Mouse (Mus musculus): Measurements from ENCODE around the gene Shank3. TPM values are rescaled to one million over a fixed set of nuclear protein-coding genes. Genes with fewer than 3 reads are reported as not detected.

Shank3 gene
- polyA plus RNA-seq, 1 experiment from 2014 or later: 2.0 TPM

DNA sequence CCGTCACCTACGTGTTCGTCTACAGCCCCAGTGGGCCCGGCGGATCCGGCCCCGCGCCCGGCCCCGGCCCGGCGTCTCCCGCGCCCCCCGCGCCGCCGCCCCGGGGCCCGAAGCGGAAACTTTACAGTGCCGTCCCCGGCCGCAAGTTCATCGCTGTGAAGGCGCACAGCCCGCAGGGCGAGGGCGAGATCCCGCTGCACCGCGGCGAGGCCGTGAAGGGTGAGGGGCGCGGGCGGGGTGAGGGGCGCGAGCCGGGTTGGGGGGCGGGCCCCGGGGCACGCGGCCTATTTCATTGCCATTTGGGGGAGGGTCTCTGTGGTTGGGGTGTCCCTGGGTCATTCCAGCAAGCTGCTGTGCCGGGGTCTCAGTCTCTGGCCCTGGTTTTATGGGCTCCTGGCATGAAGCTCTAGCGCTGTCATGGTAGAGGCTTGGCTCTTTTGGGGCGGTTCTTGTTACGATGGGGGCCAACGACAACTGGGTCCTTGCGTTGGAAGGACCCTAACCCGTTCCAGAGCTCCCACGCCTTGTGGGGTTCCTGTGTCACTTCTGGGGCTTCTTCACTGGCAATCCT, 24.7 kb downstream of the Shank3 start:
- Histone ChIP-seq H3K9me3 (ENCODE audit: control insufficient read depth, low read length) (no peaks in the 10 kb centered on the region), H3K27ac (replicated peaks; ENCODE audit: low read depth, low read length) (no peak overlapping the region), H3K4me1 (ENCODE audit: control insufficient read depth, insufficient read depth, low read length) (peaks cover 12% of the 10 kb centered on the region), H3K9ac (ENCODE audit: low read depth, low read length) (peak overlapping the region; percentile 80), H3K27me3 (replicated peaks; ENCODE audit: control insufficient read depth, insufficient read depth, low read length) (peaks cover 19% of the 10 kb centered on the region; the same call in 1 of the 2 replicates), H3K4me2 (ENCODE audit: low read depth, low read length) (peak overlapping the region; percentile 91), H3K4me3 (ENCODE audit: low read depth, low read length) (peak overlapping the region; percentile 66), H3K36me3 (ENCODE audit: control insufficient read depth, insufficient read depth, low read length) (peaks cover 14% of the 10 kb centered on the region; the same call in 1 of the 2 replicates)
- DNase-seq (ENCODE audit: low spot score): no peak
- no peak for ATAC-seq (ENCODE audit: low read depth)
- 10% methylated on average over 20 of the region's 52 CpGs for WGBS

DNA sequence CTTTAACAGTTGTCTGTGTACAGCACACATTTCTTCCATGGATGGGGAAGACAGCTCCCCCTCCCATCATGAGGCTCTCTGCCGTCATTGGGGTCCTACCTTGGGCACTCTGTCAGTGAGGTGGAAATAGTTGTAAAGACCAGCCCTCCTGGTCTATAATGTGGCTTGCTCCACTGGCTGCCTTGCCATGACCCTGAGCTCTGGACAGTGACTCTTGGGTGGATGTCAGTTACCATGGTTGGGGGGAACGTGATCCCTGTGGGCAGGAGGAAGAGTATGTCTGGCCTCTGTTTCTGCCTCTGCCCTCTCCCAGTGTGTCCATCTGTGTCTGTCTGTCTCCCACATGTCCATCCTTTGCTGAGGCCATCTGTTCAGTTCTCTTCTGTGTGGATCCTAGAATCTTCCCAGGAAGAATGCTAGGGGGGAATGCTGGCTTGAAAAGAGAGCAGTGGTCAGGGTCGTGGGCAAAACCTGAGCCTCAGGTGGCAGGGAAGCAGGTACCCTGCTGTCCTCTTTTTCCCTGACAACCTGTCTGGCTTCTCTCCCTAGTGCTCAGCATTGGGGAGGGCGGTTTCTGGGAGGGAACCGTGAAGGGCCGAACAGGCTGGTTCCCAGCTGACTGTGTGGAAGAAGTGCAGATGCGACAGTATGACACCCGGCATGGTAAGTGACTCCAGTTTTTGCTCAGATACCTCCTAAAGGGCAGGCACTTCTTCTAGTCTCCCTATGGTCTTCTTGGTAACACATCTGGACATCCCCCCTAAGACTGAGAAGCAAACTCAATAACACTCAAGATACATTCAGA, 25.4 kb downstream of the Shank3 start:
- Histone ChIP-seq H3K4me1 (ENCODE audit: control insufficient read depth, insufficient read depth, low read length) (peaks cover 12% of the 10 kb centered on the region), H3K9ac (ENCODE audit: low read depth, low read length) (peak overlapping the region; percentile 80), H3K36me3 (ENCODE audit: control insufficient read depth, insufficient read depth, low read length) (peaks cover 14% of the 10 kb centered on the region; the same call in 1 of the 2 replicates), H3K4me3 (ENCODE audit: low read depth, low read length) (peak overlapping the region; percentile 66), H3K9me3 (ENCODE audit: control insufficient read depth, low read length) (no peaks in the 10 kb centered on the region), H3K27ac (replicated peaks; ENCODE audit: low read depth, low read length) (no peak overlapping the region), H3K27me3 (replicated peaks; ENCODE audit: control insufficient read depth, insufficient read depth, low read length) (peaks cover 19% of the 10 kb centered on the region; the same call in 1 of the 2 replicates), H3K4me2 (ENCODE audit: low read depth, low read length) (peak overlapping the region; percentile 91)
- 67% methylated on average over 8 of the region's 8 CpGs for WGBS
- no peak for ATAC-seq (ENCODE audit: low read depth)
- no peak for DNase-seq (ENCODE audit: low spot score)

DNA sequence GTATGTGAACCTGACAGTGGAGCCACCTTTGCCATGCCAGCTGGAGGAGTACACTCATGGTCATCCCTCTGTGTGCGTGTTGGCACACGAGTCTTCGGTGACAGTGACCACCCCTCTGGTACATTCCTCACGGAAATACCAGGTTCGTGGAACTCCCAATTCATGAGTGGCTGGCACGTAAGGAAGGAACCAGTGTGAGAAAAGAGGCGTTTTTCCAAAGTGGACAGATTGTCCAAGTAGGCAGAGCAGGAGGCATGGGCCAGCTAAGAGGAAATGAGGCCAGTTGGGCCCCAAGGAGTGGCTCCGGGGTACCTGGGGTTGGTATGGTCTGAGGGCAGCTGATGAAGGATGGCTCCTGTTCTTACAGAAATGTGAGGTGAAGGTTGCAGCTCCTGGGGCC, 26.0 kb downstream of the Shank3 start:
- Histone ChIP-seq H3K4me3 (ENCODE audit: low read depth, low read length) (no peak overlapping the region), H3K27ac (replicated peaks; ENCODE audit: low read depth, low read length) (no peak overlapping the region), H3K9ac (ENCODE audit: low read depth, low read length) (no peak overlapping the region), H3K4me2 (ENCODE audit: low read depth, low read length) (no peak overlapping the region), H3K9me3 (ENCODE audit: control insufficient read depth, low read length) (no peaks in the 10 kb centered on the region), H3K27me3 (replicated peaks; ENCODE audit: control insufficient read depth, insufficient read depth, low read length) (peaks cover 19% of the 10 kb centered on the region; the same call in 1 of the 2 replicates), H3K36me3 (ENCODE audit: control insufficient read depth, insufficient read depth, low read length) (peaks cover 14% of the 10 kb centered on the region; the same call in 1 of the 2 replicates), H3K4me1 (ENCODE audit: control insufficient read depth, insufficient read depth, low read length) (peaks cover 12% of the 10 kb centered on the region)
- DNase-seq (ENCODE audit: low spot score): no peak
- ATAC-seq (ENCODE audit: low read depth): no peak
- WGBS: 90% methylated on average over 8 of the region's 8 CpGs

DNA sequence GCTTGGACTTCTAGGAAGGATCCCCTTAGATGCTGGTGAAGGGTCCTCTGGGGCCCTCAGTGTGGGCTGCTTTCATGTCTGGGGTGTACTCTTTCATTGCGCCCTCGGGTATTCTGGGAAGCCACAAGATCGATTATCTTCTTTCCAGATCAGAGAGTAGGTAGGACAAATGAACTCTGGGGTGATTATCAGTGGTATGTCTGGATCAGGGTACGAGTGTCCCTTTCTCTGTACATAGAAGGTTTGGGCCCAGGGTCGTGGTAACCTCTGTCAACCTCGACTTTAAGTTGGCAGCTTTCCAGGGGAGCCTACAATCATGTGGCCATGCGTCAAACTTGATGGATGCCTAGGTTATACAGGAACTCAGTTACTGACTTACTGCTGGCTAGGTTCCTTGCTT, 26.5 kb downstream of the Shank3 start:
- WGBS: 68% methylated on average over 7 of the region's 7 CpGs

DNA sequence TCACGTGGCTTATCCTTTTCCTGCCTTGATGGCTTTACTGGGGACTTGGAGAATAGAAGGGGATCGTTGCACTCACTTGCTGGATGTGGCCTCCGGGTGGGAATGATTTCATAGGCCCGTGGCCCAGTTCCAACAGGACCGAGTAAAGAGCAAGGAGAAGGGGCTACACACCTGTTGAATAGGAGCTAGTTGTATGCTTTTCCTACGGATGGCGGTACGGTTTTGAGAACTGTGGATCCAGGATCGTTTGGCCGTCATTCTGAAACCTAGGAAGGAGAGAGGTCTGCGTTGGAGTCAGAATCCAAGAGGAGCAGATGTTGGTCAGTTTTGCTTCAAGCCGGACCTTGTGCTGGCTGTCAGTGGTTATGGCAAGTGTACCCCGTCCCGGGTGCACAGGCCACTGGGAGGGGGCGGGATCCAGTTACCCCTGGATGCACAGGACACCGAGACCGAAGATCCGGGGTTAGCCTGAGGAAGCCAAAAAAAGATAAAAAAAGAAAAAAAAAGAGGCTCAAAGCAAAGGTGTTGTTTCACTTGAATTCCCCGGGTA, 27.4 kb downstream of the Shank3 start:
- H3K4me3 ChIP-seq (ENCODE audit: low read depth, low read length): no peak overlapping the region
- H3K27me3 ChIP-seq (replicated peaks; ENCODE audit: control insufficient read depth, insufficient read depth, low read length): peaks cover 19% of the 10 kb centered on the region; the same call in 1 of the 2 replicates
- no peak overlapping the region for H3K4me2 ChIP-seq (ENCODE audit: low read depth, low read length)
- DNase-seq (ENCODE audit: low spot score) (no peak), ATAC-seq (ENCODE audit: low read depth) (no peak)
- no peak overlapping the region for H3K27ac ChIP-seq (replicated peaks; ENCODE audit: low read depth, low read length)
- no peak overlapping the region for H3K9ac ChIP-seq (ENCODE audit: low read depth, low read length)
- H3K36me3 ChIP-seq (ENCODE audit: control insufficient read depth, insufficient read depth, low read length): 0 out of 2 replicates have a peak, but pooled peaks cover 6% of the 10 kb centered on the region
- H3K9me3 ChIP-seq (ENCODE audit: control insufficient read depth, low read length): no peaks in the 10 kb centered on the region
- peaks cover 12% of the 10 kb centered on the region for H3K4me1 ChIP-seq (ENCODE audit: control insufficient read depth, insufficient read depth, low read length)
- 90% methylated on average over 19 of the region's 19 CpGs for WGBS

More for the DNA sequence above, 26.5 kb downstream of the Shank3 start:
- no peak overlapping the region for H3K4me3 ChIP-seq (ENCODE audit: low read depth, low read length)
- peaks cover 12% of the 10 kb centered on the region for H3K4me1 ChIP-seq (ENCODE audit: control insufficient read depth, insufficient read depth, low read length)
- ATAC-seq (ENCODE audit: low read depth) (no peak), DNase-seq (ENCODE audit: low spot score) (no peak)
- no peak overlapping the region for H3K4me2 ChIP-seq (ENCODE audit: low read depth, low read length)
- H3K9ac ChIP-seq (ENCODE audit: low read depth, low read length): no peak overlapping the region
- H3K27ac ChIP-seq (replicated peaks; ENCODE audit: low read depth, low read length): no peak overlapping the region
- H3K9me3 ChIP-seq (ENCODE audit: control insufficient read depth, low read length): no peaks in the 10 kb centered on the region
- H3K36me3 ChIP-seq (ENCODE audit: control insufficient read depth, insufficient read depth, low read length): 0 out of 2 replicates have a peak, but pooled peaks cover 14% of the 10 kb centered on the region
- peaks cover 19% of the 10 kb centered on the region; the same call in 1 of the 2 replicates for H3K27me3 ChIP-seq (replicated peaks; ENCODE audit: control insufficient read depth, insufficient read depth, low read length)

DNA sequence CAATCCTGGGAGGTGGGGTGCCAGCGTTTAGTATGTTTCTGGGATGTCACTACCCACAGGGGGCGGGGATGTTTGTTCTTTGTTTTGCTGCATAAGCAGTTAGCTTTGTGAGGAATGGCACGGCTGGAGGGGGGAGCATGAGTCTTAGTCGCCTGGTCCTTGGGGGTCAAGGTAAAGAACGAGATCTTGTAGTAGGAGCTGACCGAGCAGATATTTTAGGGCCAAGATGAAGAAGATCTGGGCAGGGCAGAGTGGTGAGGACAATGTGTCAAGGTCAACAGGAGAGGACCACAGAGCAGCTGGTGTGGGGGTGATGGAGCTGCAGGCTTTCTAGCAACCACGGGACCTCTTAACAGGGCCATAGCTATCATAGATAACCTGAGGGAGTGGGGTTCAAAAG, 28.0 kb downstream of the Shank3 start:
- no peak overlapping the region for H3K9ac ChIP-seq (ENCODE audit: low read depth, low read length)
- H3K4me3 ChIP-seq (ENCODE audit: low read depth, low read length): no peak overlapping the region
- peaks cover 12% of the 10 kb centered on the region for H3K4me1 ChIP-seq (ENCODE audit: control insufficient read depth, insufficient read depth, low read length)
- DNase-seq (ENCODE audit: low spot score): no peak
- ATAC-seq (ENCODE audit: low read depth): no peak
- H3K27me3 ChIP-seq (replicated peaks; ENCODE audit: control insufficient read depth, insufficient read depth, low read length): peaks cover 15% of the 10 kb centered on the region; the same call in 1 of the 2 replicates
- H3K4me2 ChIP-seq (ENCODE audit: low read depth, low read length): no peak overlapping the region
- H3K36me3 ChIP-seq (ENCODE audit: control insufficient read depth, insufficient read depth, low read length): 0 out of 2 replicates have a peak, but pooled peaks cover 6% of the 10 kb centered on the region
- no peaks in the 10 kb centered on the region for H3K9me3 ChIP-seq (ENCODE audit: control insufficient read depth, low read length)
- no peak overlapping the region for H3K27ac ChIP-seq (replicated peaks; ENCODE audit: low read depth, low read length)
- 88% methylated on average over 7 of the region's 7 CpGs for WGBS

DNA sequence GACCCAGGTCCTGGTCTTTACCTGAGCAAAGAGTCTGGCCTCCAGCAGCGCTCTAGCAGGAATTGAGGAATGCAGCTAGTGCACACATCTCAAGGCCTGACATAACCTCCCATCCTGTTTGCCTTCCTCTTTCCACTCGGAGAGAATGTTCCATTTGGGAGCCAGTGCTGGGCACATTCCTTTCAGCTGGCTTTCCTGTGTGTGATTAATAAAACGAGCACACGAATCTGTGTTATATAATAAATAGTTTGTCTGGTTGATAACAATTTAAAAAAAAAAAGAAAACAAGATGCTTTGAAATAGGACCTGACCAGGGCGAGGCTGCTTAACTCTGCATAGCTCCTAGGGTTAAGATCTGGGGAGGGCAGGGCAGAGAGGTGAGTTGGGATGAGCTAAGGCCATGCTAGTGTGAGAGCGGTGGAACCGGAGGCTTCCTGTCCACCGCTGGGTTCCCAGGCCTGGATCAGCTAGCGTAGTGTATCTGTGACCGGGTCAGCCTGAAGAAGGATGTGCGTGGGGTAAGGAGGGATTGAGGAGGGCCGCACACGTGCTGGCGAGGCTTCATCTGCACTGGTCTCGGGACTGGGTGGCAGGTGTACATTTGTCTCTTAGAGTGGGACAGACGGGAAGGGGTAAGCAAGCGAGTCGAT, 28.9 kb downstream of the Shank3 start:
- no peak overlapping the region for H3K9ac ChIP-seq (ENCODE audit: low read depth, low read length)
- ATAC-seq (ENCODE audit: low read depth) (no peak), DNase-seq (ENCODE audit: low spot score) (no peak)
- no peak overlapping the region for H3K27ac ChIP-seq (replicated peaks; ENCODE audit: low read depth, low read length)
- no peaks in the 10 kb centered on the region for H3K9me3 ChIP-seq (ENCODE audit: control insufficient read depth, low read length)
- peaks cover 10% of the 10 kb centered on the region; the same call in 1 of the 2 replicates for H3K36me3 ChIP-seq (ENCODE audit: control insufficient read depth, insufficient read depth, low read length)
- 84% methylated on average over 18 of the region's 18 CpGs for WGBS
- peaks cover 9% of the 10 kb centered on the region for H3K4me1 ChIP-seq (ENCODE audit: control insufficient read depth, insufficient read depth, low read length)
- H3K4me2 ChIP-seq (ENCODE audit: low read depth, low read length): no peak overlapping the region
- peaks cover 10% of the 10 kb centered on the region; the same call in 1 of the 2 replicates for H3K27me3 ChIP-seq (replicated peaks; ENCODE audit: control insufficient read depth, insufficient read depth, low read length)
- no peak overlapping the region for H3K4me3 ChIP-seq (ENCODE audit: low read depth, low read length)

DNA sequence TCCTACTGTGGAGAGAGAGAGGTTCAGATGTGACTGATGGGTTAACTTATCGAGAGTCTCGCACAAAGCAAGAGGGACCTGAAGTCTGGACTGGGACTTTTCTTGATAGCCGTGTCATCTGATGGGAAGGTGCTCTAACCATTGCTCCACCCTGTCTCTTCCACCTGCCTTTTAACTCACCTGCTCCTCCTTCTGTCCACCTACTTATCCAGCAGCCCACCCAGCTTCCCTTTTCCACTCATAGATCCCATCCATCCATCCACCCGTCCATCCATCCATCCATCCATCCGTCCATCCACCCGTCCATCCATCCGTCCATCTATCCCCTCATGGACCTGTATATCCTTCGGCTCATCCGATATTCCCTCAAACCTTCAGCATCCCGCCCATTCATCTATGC, 29.5 kb downstream of the Shank3 start:
- WGBS: 93% methylated on average over 10 of the region's 10 CpGs
- ATAC-seq (ENCODE audit: low read depth): no peak

More for the DNA sequence above, 29.5 kb downstream of the Shank3 start:
- no peak overlapping the region for H3K9ac ChIP-seq (ENCODE audit: low read depth, low read length)
- H3K9me3 ChIP-seq (ENCODE audit: control insufficient read depth, low read length): no peaks in the 10 kb centered on the region
- peaks cover 9% of the 10 kb centered on the region; the same call in 1 of the 2 replicates for H3K27me3 ChIP-seq (replicated peaks; ENCODE audit: control insufficient read depth, insufficient read depth, low read length)
- DNase-seq (ENCODE audit: low spot score): no peak
- no peak overlapping the region for H3K4me2 ChIP-seq (ENCODE audit: low read depth, low read length)
- H3K27ac ChIP-seq (replicated peaks; ENCODE audit: low read depth, low read length): no peak overlapping the region
- peaks cover 11% of the 10 kb centered on the region for H3K36me3 ChIP-seq (ENCODE audit: control insufficient read depth, insufficient read depth, low read length)
- peaks cover 7% of the 10 kb centered on the region for H3K4me1 ChIP-seq (ENCODE audit: control insufficient read depth, insufficient read depth, low read length)
- no peak overlapping the region for H3K4me3 ChIP-seq (ENCODE audit: low read depth, low read length)
